Mouse (Mus musculus) hindbrain, postnatal 0 days (tissue): ENCODE measurements around the gene Cacna1i. TPM values are rescaled to one million over a fixed set of nuclear protein-coding genes. Genes with fewer than 3 reads are reported as not detected.

Experiments
- ATAC-seq: fragments of 200-750 bp; cut with Nextera tagmentation; 2 replicates; pipeline ENCODE4 v1.8.0; 2017; ENCODE audit warnings: mild to moderate bottlenecking, moderate TSS enrichment, moderate library complexity
- DNase-seq: peaks from one replicate; pipeline ENCODE4 v3.0.0-alpha.2; 2015; ENCODE audit warnings: low spot score
- H3K27ac ChIP-seq: fragments of 300-500 bp; sonication (generic); 2 replicates; pipeline ENCODE4 v1.5.1; 2014; ENCODE audit warnings: mild to moderate bottlenecking
- H3K27me3 ChIP-seq: fragments of 300-500 bp; sonication (generic); 2 replicates; pipeline ENCODE4 v1.6.1; 2014; ENCODE audit warnings: low read length, mixed read lengths; ENCODE audit not compliant: insufficient read depth
- H3K36me3 ChIP-seq: fragments of 300-500 bp; sonication (generic); 2 replicates; pipeline ENCODE4 v1.6.1; 2014; ENCODE audit warnings: low read length, mixed read lengths; ENCODE audit not compliant: insufficient read depth
- H3K4me1 ChIP-seq: fragments of 300-500 bp; sonication (generic); 2 replicates; pipeline ENCODE4 v1.6.1; 2014; ENCODE audit warnings: antibody characterized with exemption, low read length, mixed read lengths; ENCODE audit not compliant: insufficient read depth
- H3K4me2 ChIP-seq: fragments of 300-500 bp; sonication (generic); 2 replicates; pipeline ENCODE4 v1.6.1; 2014; ENCODE audit warnings: low read depth, mild to moderate bottlenecking, low read length, moderate library complexity, mixed read lengths
- H3K4me3 ChIP-seq: fragments of 300-500 bp; sonication (generic); 2 replicates; pipeline ENCODE4 v1.5.1; 2014; ENCODE audit warnings: low read length
- H3K9ac ChIP-seq: fragments of 300-500 bp; sonication (generic); replicated peaks from 2 replicates; pipeline ENCODE4 v1.6.1; 2014; ENCODE audit warnings: mild to moderate bottlenecking, low read length, moderate library complexity, mixed read lengths
- H3K9me3 ChIP-seq: fragments of 300-500 bp; sonication (generic); 2 replicates; pipeline ENCODE4 v1.6.1; 2016; ENCODE audit warnings: low read length, mixed read lengths
- CTCF ChIP-seq: IDR thresholded peaks from 2 replicates; pipeline ENCODE4 v1.5.1; 2016; ENCODE audit warnings: antibody characterized with exemption, control low read depth, low read depth
- WGBS: fragments of 180-500 bp; shearing (Covaris S2); extraction: QIAGEN DNeasy Blood & Tissue Kit; methylation state at CpG from one replicate; pipeline ENCODE4 v1.1.7; 2014; 5-methylcytosine and 5-hydroxymethylcytosine counted together
- polyA plus RNA-seq: library from polyadenylated mRNA; unstranded; fragments of >200 nt; fragmentation: Nextera tagmentation; extraction: Ambion mirVana; gene quantifications from 2 replicates; pipeline ENCODE4 v1.2.1, GENCODE M21; 2015
- total RNA-seq: library from RNA; depleted of rRNA; stranded (reverse); fragments of >200 nt; gene quantifications from 2 replicates; pipeline ENCODE4 v1.2.3, GENCODE M21; 2014

Gene Cacna1i
- total and polyA plus RNA-seq, 2 experiments from 2014 or later: 0.50 to 10.8 TPM

DNA sequence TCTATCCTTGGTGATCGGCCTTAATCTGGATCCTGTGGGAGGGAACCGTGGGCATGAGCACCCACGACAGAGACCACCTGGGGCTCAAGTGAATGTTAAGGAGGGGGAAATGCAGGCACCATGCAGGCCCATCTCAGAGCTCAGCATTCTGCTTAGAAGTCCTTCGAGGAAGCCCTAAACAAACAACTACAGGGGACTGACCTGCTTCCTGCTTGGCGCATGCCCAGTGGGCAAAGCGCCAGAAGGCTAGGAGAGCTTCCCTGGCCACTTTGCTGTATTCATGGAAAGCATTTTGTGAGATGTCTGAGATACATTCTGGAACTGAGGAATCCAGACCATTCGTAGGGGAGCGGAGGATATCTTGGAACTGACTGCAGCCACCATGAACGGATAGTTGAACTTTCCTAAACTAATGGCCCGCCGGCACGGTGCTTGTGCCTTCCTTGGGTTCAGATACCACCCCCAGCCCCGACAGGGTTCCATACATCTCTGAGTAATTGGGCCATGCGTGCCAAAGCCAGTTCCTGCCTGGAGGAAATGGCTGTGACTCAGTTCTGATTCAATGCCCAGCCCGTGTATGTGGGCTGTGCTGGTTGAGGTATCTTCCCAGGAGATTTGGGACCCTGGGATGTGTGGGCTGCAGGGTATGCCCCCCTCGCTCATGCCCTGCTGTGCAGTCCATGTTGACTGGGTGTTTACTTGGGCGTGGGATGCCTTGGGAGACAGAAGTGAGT, 127.1 kb downstream of the Cacna1i start:
- Histone ChIP-seq H3K36me3 (no peaks in the 10 kb centered on the region), H3K4me1 (peaks cover 17% of the 10 kb centered on the region), H3K4me2 (no peak overlapping the region), H3K27me3 (no peaks in the 10 kb centered on the region), H3K9me3 (no peaks in the 10 kb centered on the region), H3K4me3 (no peak overlapping the region), H3K27ac (no peak overlapping the region), H3K9ac (no peak overlapping the region)
- 67% methylated on average over 17 of the region's 17 CpGs for WGBS
- no peak for TF ChIP-seq CTCF
- ATAC-seq (no peak), DNase-seq (peak; percentile 42)

DNA sequence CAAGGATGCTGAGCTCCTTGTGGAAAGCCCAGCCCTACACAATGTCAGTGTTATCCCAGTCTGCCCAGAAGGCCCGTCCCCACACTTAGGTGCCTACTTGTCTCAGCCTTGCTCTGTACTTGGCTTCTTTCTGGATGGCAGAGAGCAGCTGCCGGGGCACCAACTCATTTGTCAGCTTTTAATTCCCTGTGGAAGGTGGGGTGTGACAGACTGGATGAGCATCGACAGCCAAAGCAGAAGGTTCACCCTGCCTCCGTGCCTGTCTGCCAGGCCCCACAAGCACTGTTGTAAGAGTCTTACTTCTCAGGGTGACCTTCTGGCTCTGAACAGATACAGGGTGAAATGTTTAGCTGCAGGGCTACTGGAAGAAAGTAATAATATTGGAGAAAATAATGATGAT, 128.1 kb downstream of the Cacna1i start:
- DNase-seq (peak; percentile 47), ATAC-seq (peak; percentile 28; the same call in 1 of the 2 replicates)
- WGBS: 56% methylated on average over 4 of the region's 4 CpGs

DNA sequence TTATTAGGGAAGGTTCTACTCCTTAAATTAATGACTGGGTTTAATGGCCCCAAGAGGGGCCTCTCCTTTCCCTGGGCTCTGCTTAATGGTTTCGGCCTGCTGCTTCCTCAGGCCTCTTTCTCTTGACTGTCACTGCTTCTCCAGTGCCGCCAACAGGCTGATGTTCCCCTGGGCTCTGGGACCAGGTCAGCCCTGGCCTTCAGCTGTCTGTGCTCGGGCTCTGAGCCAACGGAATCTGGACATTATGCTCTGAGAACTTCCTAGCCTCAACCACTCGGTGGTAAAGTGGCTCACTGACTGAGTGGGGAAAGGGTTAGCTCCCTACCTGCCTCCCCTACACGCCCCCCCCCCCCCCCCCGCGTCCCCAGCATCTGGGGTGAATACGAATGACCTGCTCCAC, 130.0 kb downstream of the Cacna1i start:
- 49% methylated on average over 9 of the region's 9 CpGs for WGBS
- no peaks in the 10 kb centered on the region for H3K9me3 ChIP-seq
- H3K9ac ChIP-seq: no peak overlapping the region
- peaks cover 17% of the 10 kb centered on the region for H3K4me1 ChIP-seq
- no peak overlapping the region for H3K4me2 ChIP-seq
- no peak for TF ChIP-seq CTCF
- no peak overlapping the region for H3K4me3 ChIP-seq
- H3K36me3 ChIP-seq: no peaks in the 10 kb centered on the region
- ATAC-seq: no peak
- no peaks in the 10 kb centered on the region for H3K27me3 ChIP-seq
- no peak for DNase-seq
- H3K27ac ChIP-seq: no peak overlapping the region

More for the DNA sequence above, 128.1 kb downstream of the Cacna1i start:
- H3K4me1 ChIP-seq: peaks cover 17% of the 10 kb centered on the region
- H3K27ac ChIP-seq: no peak overlapping the region
- H3K4me3 ChIP-seq: no peak overlapping the region
- H3K9ac ChIP-seq: no peak overlapping the region
- no peak overlapping the region for H3K4me2 ChIP-seq
- no peaks in the 10 kb centered on the region for H3K36me3 ChIP-seq
- no peaks in the 10 kb centered on the region for H3K9me3 ChIP-seq
- no peaks in the 10 kb centered on the region for H3K27me3 ChIP-seq
- no peak for TF ChIP-seq CTCF

- 66% methylated on average over 2 of the region's 2 CpGs for WGBS
- no peaks in the 10 kb centered on the region for H3K9me3 ChIP-seq
- no peak overlapping the region for H3K4me3 ChIP-seq
- H3K36me3 ChIP-seq: no peaks in the 10 kb centered on the region
- no peak for DNase-seq
- peaks cover 15% of the 10 kb centered on the region for H3K4me1 ChIP-seq
- ATAC-seq: no peak
- no peak overlapping the region for H3K4me2 ChIP-seq
- H3K27ac ChIP-seq: no peak overlapping the region
- H3K27me3 ChIP-seq: no peaks in the 10 kb centered on the region
- no peak for TF ChIP-seq CTCF
- no peak overlapping the region for H3K9ac ChIP-seq
These were observed 131.1 kb downstream of the Cacna1i start for GRCm38 (mm10) chr15:80418146-80418545.

- H3K4me1 ChIP-seq: no peaks in the 10 kb centered on the region
- no peak for TF ChIP-seq CTCF
- no peaks in the 10 kb centered on the region for H3K27me3 ChIP-seq
- H3K4me3 ChIP-seq: no peak overlapping the region
- H3K27ac ChIP-seq: no peak overlapping the region; the same call in 1 of the 2 replicates
- no peaks in the 10 kb centered on the region for H3K9me3 ChIP-seq
- WGBS: 60% methylated on average over 11 of the region's 11 CpGs
- DNase-seq: peak; percentile 60
- no peak for ATAC-seq
- no peaks in the 10 kb centered on the region for H3K36me3 ChIP-seq
- 0 out of 2 replicates have a peak overlapping the region, but pooled peaks have one; percentile 5 for H3K4me2 ChIP-seq
- H3K9ac ChIP-seq: no peak overlapping the region
These were observed 143.3 kb downstream of the Cacna1i start for GRCm38 (mm10) chr15:80430324-80430723.

GRCm38 (mm10) chr15:80436961-80437360, 149.9 kb downstream of the Cacna1i start:
- ATAC-seq (no peak), DNase-seq (no peak)
- Histone ChIP-seq H3K4me3 (no peak overlapping the region), H3K4me2 (no peak overlapping the region), H3K9me3 (no peaks in the 10 kb centered on the region), H3K36me3 (no peaks in the 10 kb centered on the region), H3K4me1 (no peaks in the 10 kb centered on the region), H3K27ac (no peak overlapping the region), H3K27me3 (no peaks in the 10 kb centered on the region), H3K9ac (no peak overlapping the region)
- 74% methylated on average over 5 of the region's 5 CpGs for WGBS
- TF ChIP-seq CTCF: no peak

DNA sequence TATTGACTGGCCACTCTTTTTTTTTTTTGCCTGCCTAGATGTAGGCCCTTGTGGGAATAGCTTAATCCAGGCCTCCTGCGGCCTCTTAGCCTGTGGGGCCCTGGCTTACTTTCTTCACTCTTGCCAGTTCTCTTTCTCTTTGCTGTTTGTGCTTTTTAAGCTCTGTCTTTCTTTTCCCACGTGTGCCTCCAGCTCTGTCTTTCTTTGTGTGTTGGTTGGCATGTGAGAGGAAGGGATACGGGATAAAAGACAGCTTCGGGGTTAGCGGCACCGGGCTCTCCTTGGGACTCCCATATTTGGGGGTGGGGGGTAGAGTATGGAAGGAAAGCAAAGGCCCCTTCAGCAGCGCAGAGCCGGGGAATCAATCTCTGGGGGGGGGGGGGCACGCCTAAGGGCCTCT, 151.0 kb downstream of the Cacna1i start:
- no peaks in the 10 kb centered on the region for H3K9me3 ChIP-seq
- H3K36me3 ChIP-seq: no peaks in the 10 kb centered on the region
- no peak overlapping the region for H3K4me3 ChIP-seq
- no peak overlapping the region for H3K27ac ChIP-seq
- TF ChIP-seq CTCF: no peak
- 59% methylated on average over 9 of the region's 9 CpGs for WGBS
- H3K9ac ChIP-seq: no peak overlapping the region
- H3K4me2 ChIP-seq: no peak overlapping the region
- no peaks in the 10 kb centered on the region for H3K4me1 ChIP-seq
- no peaks in the 10 kb centered on the region for H3K27me3 ChIP-seq
- ATAC-seq: no peak
- no peak for DNase-seq
